Mouse (Mus musculus) MEL (cell line): ENCODE measurements around the gene Lad1. TPM values are rescaled to one million over a fixed set of nuclear protein-coding genes. Genes with fewer than 3 reads are reported as not detected.

ENCODE experiments used
- DNase-seq: peaks from one replicate; pipeline ENCODE4 v3.0.0; 2011; ENCODE audit warnings: low read depth, low spot score
- H3K27ac ChIP-seq: 2 replicates; pipeline ENCODE4 v1.5.1; 2012; ENCODE audit warnings: low read depth, mild to moderate bottlenecking, control low read depth, low read length, moderate library complexity; ENCODE audit not compliant: control insufficient read depth
- H3K27me3 ChIP-seq, 2 experiments: fragments of 150-350 bp in 1 of 2; sonication (generic) in 1 of 2; 2 replicates each; pipeline ENCODE4 v1.6.1; 2012; ENCODE audit warnings: low read length in 2 of 2, mild to moderate bottlenecking in 2 of 2, improper control_type of control experiment in 1 of 2, moderate library complexity in 1 of 2; ENCODE audit not compliant: insufficient read depth in 2 of 2, control insufficient read depth in 1 of 2
- H3K36me3 ChIP-seq, 2 experiments: 2 replicates each; pipeline ENCODE4 v1.6.1; 2012 to 2014; ENCODE audit warnings: low read length in 2 of 2, improper control_type of control experiment in 1 of 2, inconsistent platforms in 1 of 2, mild to moderate bottlenecking in 1 of 2; ENCODE audit not compliant: insufficient read depth in 2 of 2, control insufficient read depth in 1 of 2
- H3K4me1 ChIP-seq, 2 experiments: fragments of 150-350 bp in 1 of 2; sonication (generic) in 1 of 2; 2 replicates each; pipeline ENCODE4 v1.6.1; 2012; ENCODE audit warnings: low read length in 2 of 2, improper control_type of control experiment in 1 of 2, mild to moderate bottlenecking in 1 of 2; ENCODE audit not compliant: insufficient read depth in 2 of 2, control insufficient read depth in 1 of 2
- H3K4me3 ChIP-seq, 2 experiments: fragments of 150-350 bp in 1 of 2; sonication (generic) in 1 of 2; 2 replicates each; pipeline ENCODE4 v1.5.1; 2012; ENCODE audit warnings: low read depth in 2 of 2, low read length in 2 of 2, mild to moderate bottlenecking in 2 of 2, moderate library complexity in 2 of 2, control low read depth in 1 of 2, improper control_type of control experiment in 1 of 2; ENCODE audit not compliant: control insufficient read depth in 1 of 2, insufficient read depth in 1 of 2
- H3K79me2 ChIP-seq: 2 replicates; pipeline ENCODE4 v1.6.1; 2012; ENCODE audit warnings: mild to moderate bottlenecking, low read length, moderate library complexity; ENCODE audit not compliant: control insufficient read depth, poor library complexity, insufficient read depth
- H3K9ac ChIP-seq: 2 replicates; pipeline ENCODE4 v1.6.1; 2012; ENCODE audit warnings: low read depth, mild to moderate bottlenecking, control low read depth, low read length, moderate library complexity; ENCODE audit not compliant: control insufficient read depth, poor library complexity, severe bottlenecking
- H3K9me3 ChIP-seq: fragments of 150-350 bp; sonication (generic); replicated peaks from 2 replicates; pipeline ENCODE4 v1.6.1; 2012; ENCODE audit warnings: mild to moderate bottlenecking, low read length, improper control_type of control experiment, moderate library complexity; ENCODE audit not compliant: insufficient read depth
- CHD1 ChIP-seq: IDR thresholded peaks from 2 replicates; pipeline ENCODE4 v1.6.1; 2012; ENCODE audit warnings: low read depth, mild to moderate bottlenecking, inconsistent platforms, low read length, improper control_type of control experiment
- ELF1 ChIP-seq: IDR thresholded peaks from 2 replicates; pipeline ENCODE4 v1.6.1; 2014; ENCODE audit warnings: low read depth, mild to moderate bottlenecking, inconsistent platforms, low read length, improper control_type of control experiment, moderate library complexity
- EP300 ChIP-seq, 2 experiments: IDR thresholded peaks; 2 replicates each; pipeline ENCODE4 v1.6.1; 2011; ENCODE audit warnings: improper control_type of control experiment in 2 of 2, low read length in 2 of 2, low read depth in 1 of 2, mild to moderate bottlenecking in 1 of 2
- GATA1 ChIP-seq: IDR thresholded peaks from 2 replicates; pipeline ENCODE4 v1.6.1; 2011; ENCODE audit warnings: low read depth, low read length, improper control_type of control experiment
- HCFC1 ChIP-seq: IDR thresholded peaks from 2 replicates; pipeline ENCODE4 v1.6.1; 2012; ENCODE audit warnings: low read depth, mild to moderate bottlenecking, inconsistent platforms, low read length, improper control_type of control experiment, moderate library complexity
- KAT2A ChIP-seq: conservative IDR thresholded peaks from 2 replicates; pipeline ENCODE4 v1.6.1; 2012; ENCODE audit warnings: low read depth, low read length, improper control_type of control experiment, inconsistent platforms
- MAFK ChIP-seq: IDR thresholded peaks from 2 replicates; pipeline ENCODE4 v1.6.1; 2011; ENCODE audit warnings: low read depth, mild to moderate bottlenecking, low read length, improper control_type of control experiment, borderline replicate concordance
- MAX ChIP-seq: IDR thresholded peaks from 2 replicates; pipeline ENCODE4 v1.6.1; 2011; ENCODE audit warnings: low read length, improper control_type of control experiment
- MEF2A ChIP-seq: IDR thresholded peaks from 2 replicates; pipeline ENCODE4 v1.6.1; 2014; ENCODE audit warnings: low read depth, mild to moderate bottlenecking, inconsistent platforms, low read length, improper control_type of control experiment; ENCODE audit not compliant: poor library complexity, insufficient replicate concordance, severe bottlenecking; ENCODE audit errors: extremely low read depth
- NRF1 ChIP-seq: IDR thresholded peaks from 2 replicates; pipeline ENCODE4 v1.6.1; 2014; ENCODE audit warnings: low read depth, mild to moderate bottlenecking, inconsistent platforms, low read length, improper control_type of control experiment, moderate library complexity; ENCODE audit not compliant: poor library complexity, insufficient read depth, severe bottlenecking
- POLR2AphosphoS5 ChIP-seq: IDR thresholded peaks from 2 replicates; pipeline ENCODE4 v1.6.1; 2012; ENCODE audit warnings: low read depth, borderline replicate concordance, mild to moderate bottlenecking, inconsistent platforms, low read length, moderate library complexity, mixed read lengths
- TBP ChIP-seq: IDR thresholded peaks from 2 replicates; pipeline ENCODE4 v1.8.0; 2011; ENCODE audit warnings: low read depth, low read length, improper control_type of control experiment
- TCF12 ChIP-seq: IDR thresholded peaks from 2 replicates; pipeline ENCODE4 v1.6.1; 2014; ENCODE audit warnings: low read depth, mild to moderate bottlenecking, inconsistent platforms, low read length, improper control_type of control experiment, moderate library complexity
- USF1 ChIP-seq: IDR thresholded peaks from 2 replicates; pipeline ENCODE4 v1.6.1; 2014; ENCODE audit warnings: low read depth, mild to moderate bottlenecking, inconsistent platforms, low read length, improper control_type of control experiment, moderate library complexity
- USF2 ChIP-seq, 2 experiments: IDR thresholded peaks; 2 replicates each; pipeline ENCODE4 v1.6.1; 2011 to 2012; ENCODE audit warnings: improper control_type of control experiment in 2 of 2, low read length in 2 of 2, borderline replicate concordance in 1 of 2, inconsistent platforms in 1 of 2, low read depth in 1 of 2, mild to moderate bottlenecking in 1 of 2; ENCODE audit not compliant: insufficient read depth in 1 of 2
- polyA plus RNA-seq, 2 experiments: library from polyadenylated mRNA; stranded (reverse) in 1 of 2; unstranded in 1 of 2; fragments of >175 nt in 1 of 2; fragments of >200 nt in 1 of 2; gene quantifications; 2 replicates each; pipeline versions ENCODE4 v1.2.1 to v1.2.4; 2012; ENCODE audit warnings: low replicate concordance in 2 of 2, low read depth in 1 of 2; ENCODE audit not compliant: insufficient read length in 2 of 2, insufficient read depth in 1 of 2, missing spikeins in 1 of 2
- total RNA-seq: library from RNA; depleted of rRNA; stranded (reverse); fragments of 300-350 nt; gene quantifications from 2 replicates; pipeline ENCODE4 v1.2.3, GENCODE M21; 2012

The Lad1 gene
- total and polyA plus RNA-seq, 3 experiments: not detected

DNA sequence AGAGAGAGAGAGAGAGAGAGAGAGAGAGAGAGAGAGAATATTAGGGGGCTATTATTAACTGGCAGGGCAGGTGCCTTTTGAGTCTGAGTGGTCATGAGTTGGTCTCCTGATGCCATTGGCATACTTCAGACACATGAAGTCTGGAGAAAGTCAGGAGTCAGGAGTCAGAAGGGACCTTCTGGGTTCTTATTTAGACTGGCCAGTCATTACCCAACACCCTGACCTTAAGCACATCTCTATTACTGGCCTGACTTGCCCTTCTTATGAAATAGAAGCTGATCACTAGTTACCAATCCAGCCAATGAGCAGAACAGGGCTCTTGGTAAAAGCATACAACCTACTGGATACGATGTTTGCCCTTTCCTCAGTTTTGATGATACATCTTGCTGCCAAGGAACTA lies 41.4 kb upstream of the Lad1 start:
- H3K4me3 ChIP-seq: no peak overlapping the region
- no peak for DNase-seq
- no peak overlapping the region for H3K27ac ChIP-seq
- peaks cover 0 to 4% of the 10 kb centered on the region in 2 experiments; a peak in 1 of 4 replicates for H3K36me3 ChIP-seq
- peaks cover 0 to 6% of the 10 kb centered on the region in 2 experiments; a peak in 2 of 4 replicates for H3K4me1 ChIP-seq
- H3K9me3 ChIP-seq: no peaks in the 10 kb centered on the region
- H3K27me3 ChIP-seq: no peaks in the 10 kb centered on the region
- no peak overlapping the region for H3K9ac ChIP-seq
- TF ChIP-seq TCF12 (no peak), USF2 (IDR thresholded peaks at IDR 0.05; ENCODE audit: borderline replicate concordance in 1 of 2, insufficient read depth in 1 of 2, low read depth in 1 of 2, low read length in 2 of 2) (no peak), CHD1 (no peak), POLR2AphosphoS5 (no peak), GATA1 (no peak), MAFK (no peak), MEF2A (no peak), ELF1 (no peak), MAX (no peak), KAT2A (no peak), TBP (no peak), USF1 (no peak), HCFC1 (no peak)
- TF ChIP-seq, all 39 proteins: peak for 0
- no peaks in the 10 kb centered on the region for H3K79me2 ChIP-seq

DNA sequence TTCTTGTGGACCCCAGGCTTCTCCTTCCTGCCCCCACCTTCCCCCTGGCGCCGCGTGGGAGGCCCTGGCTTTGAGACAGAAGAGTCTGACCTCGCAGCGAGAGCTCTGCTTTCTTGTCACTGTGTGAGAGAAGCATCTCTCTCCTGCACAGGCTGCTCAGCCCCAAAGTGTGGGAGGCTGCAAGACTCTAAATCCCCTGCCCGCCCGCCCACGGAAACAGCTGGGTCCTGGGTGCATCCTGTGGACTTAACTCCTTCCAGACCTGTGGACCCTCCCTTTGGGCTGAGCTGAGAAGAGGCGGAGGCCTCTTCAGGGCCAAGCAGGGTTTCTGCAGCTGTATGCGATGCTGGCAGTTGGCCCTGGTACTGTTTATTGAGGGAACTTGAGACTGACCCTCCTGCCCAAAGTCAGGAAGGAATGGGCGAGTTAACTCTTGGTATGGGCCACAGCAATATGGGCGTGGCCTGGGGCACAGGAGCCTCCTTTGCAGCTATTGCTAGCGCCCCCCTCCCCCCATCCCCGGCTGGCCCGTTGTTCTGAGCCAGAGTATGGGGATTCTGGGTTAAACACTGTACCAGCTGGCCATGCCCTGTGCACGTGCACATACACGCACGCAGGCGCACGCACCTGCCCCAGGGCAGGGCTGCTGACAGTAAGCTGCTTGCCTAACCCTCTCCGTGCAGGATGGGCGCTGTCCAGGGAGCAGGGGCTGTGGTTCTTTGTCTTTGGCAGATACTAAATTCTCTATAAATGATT lies 39.4 kb upstream of the Lad1 start, which contains the start of gene Tnni1:
Tnni1 (plus strand) TSS at position 655 of the 756 bp plus-strand sequence.
- H3K27me3 ChIP-seq: no peaks in the 10 kb centered on the region
- peaks cover 0 to 6% of the 10 kb centered on the region in 2 experiments; a peak in 2 of 4 replicates for H3K4me1 ChIP-seq
- H3K4me3 ChIP-seq: no peak within 1 kb of the TSS
- no peak for TF ChIP-seq NRF1
- no peak for TF ChIP-seq KAT2A
- TF ChIP-seq EP300 (IDR thresholded peaks at IDR 0.05; ENCODE audit: low read depth in 1 of 2, low read length in 2 of 2): no peak
- TF ChIP-seq USF1: no peak
- no peaks in the 10 kb centered on the region for H3K79me2 ChIP-seq
- DNase-seq: no peak
- H3K36me3 ChIP-seq: peaks cover 0 to 4% of the 10 kb centered on the region in 2 experiments; a peak in 1 of 4 replicates
- no peak within 1 kb of the TSS for H3K9ac ChIP-seq
- no peak within 1 kb of the TSS for H3K27ac ChIP-seq
- no peaks in the 10 kb centered on the region for H3K9me3 ChIP-seq
